Mouse (Mus musculus): Measurements from ENCODE around the gene Dnmt3c. TPM values are rescaled to one million over a fixed set of nuclear protein-coding genes. Genes with fewer than 3 reads are reported as not detected.
"Not testable (repeated sequence)": the region's sequence is repeated elsewhere in the genome, so short reads cannot be mapped to it uniquely, and the experiment has no call there.

Gene Dnmt3c
- polyA plus RNA-seq (2015; fragmentation: Nextera tagmentation; extraction: Ambion mirVana), result 0.09 TPM in 1 of 2 replicates, not detected in the other

DNA sequence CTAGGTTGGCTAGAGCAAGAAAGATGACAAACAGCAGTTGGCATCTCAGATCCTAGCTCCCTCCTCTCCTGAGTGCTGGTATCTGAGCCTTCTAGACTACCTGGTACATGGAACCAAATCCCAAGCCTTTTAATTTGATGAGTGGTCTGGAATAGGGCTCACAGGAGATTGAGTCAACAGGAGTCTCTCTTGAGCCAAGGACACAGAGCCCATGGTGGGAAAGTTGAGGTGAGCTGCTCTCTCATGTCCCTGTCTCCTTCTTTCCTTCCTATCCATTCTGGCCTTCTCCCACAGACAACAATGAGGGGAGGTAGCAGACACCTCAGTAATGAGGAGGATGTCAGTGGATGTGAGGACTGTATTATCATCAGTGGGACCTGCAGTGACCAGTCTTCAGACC is at the start of gene Dnmt3c:
Gene Dnmt3c (plus strand): TSS at position 301 of the 400 bp plus-strand sequence.
- H3K27me3 ChIP-seq (replicated peaks), result no peaks in the 10 kb centered on the region
- no peak within 1 kb of the TSS for H3K4me2 ChIP-seq (replicated peaks)
- no peak within 1 kb of the TSS for H3K27ac ChIP-seq
- H3K4me1 ChIP-seq (replicated peaks), result no peaks in the 10 kb centered on the region
- no peak for ATAC-seq
- H3K36me3 ChIP-seq, result no peaks in the 10 kb centered on the region
- no peak within 1 kb of the TSS for H3K4me3 ChIP-seq (replicated peaks)
- no peak within 1 kb of the TSS for H3K9ac ChIP-seq
- H3K9me3 ChIP-seq, result no peaks in the 10 kb centered on the region

DNA sequence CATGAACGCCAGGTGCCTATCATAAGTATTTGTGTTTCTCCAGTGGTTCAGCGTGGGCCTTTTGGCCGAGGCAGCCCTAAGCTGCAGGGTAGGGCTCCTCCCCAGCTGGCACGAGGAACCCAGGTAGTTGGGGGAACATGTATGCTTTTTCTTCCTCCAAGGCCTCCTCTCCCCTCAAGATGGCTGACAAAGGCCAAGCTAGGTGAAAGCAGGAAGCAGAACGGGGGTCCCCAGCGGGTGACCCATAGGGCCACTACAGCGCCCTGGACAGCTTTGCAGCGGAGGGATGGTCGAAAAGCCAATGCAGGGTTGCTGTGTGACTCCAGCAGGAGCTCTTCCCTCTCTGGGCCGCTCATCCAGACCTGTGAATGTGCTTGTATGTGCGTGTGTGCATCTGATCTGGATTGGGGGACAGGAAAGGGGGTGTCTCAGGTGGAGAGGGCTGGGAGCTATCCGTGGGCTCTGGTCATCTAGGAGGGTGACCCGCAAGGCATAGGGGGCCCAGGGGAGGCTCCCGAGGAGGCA is 47.6 kb upstream of the Dnmt3c start:
- H3K36me3 ChIP-seq, result no peaks in the 10 kb centered on the region
- H3K4me3 ChIP-seq (replicated peaks), result peak overlapping the region; percentile 81
- WGBS, result 22% methylated on average over 14 of the region's 14 CpGs
- peaks cover 10% of the 10 kb centered on the region; the same call in 1 of the 2 replicates for H3K4me1 ChIP-seq (replicated peaks)
- H3K4me2 ChIP-seq (replicated peaks), result peak overlapping the region; percentile 89
- H3K27me3 ChIP-seq (replicated peaks), result no peaks in the 10 kb centered on the region
- H3K9me3 ChIP-seq, result no peaks in the 10 kb centered on the region
- no peak; the same call in 1 of the 2 replicates for ATAC-seq
- peak overlapping the region; percentile 58; the same call in 1 of the 2 replicates for H3K27ac ChIP-seq
- peak overlapping the region; percentile 82 for H3K9ac ChIP-seq

DNA sequence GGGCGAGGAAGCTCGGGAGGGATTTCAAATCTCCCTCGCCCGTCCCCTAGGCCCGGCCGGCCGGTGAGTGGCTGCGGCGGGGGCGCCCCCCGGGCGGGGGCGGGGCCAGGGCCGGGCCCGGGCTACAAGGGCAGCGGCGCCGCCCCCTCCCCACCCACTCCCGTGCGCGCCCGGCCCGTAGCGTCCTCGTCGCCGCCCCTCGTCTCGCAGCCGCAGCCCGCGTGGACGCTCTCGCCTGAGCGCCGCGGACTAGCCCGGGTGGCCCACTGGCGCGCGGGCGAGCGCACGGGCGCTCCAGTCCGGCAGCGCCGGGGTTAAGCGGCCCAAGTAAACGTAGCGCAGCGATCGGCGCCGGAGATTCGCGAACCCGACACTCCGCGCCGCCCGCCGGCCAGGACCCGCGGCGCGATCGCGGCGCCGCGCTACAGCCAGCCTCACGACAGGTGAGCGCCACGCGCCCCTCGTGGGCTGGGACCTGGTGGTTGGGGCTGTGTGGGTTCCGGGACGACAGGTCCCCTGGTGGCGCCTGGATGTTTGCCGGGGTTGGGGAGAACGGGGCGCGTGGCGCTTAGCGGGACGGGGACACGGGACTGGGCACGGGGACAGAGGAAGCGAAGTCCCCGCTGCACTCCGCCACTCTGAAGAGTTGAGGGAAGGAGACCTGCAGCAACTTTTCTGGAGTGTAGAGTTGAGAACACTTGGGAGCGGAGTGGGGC is 47.0 kb upstream of the Dnmt3c start, which contains the start of gene Dnmt3b:
Gene Dnmt3b (plus strand): TSS at position 153 of the 716 bp plus-strand sequence.
- H3K27me3 ChIP-seq (replicated peaks), result no peaks in the 10 kb centered on the region
- ATAC-seq, result peak; percentile 92
- H3K36me3 ChIP-seq, result no peaks in the 10 kb centered on the region
- peak within 1 kb of the TSS; percentile 89 for H3K4me2 ChIP-seq (replicated peaks)
- peak within 1 kb of the TSS; percentile 81 for H3K4me3 ChIP-seq (replicated peaks)
- H3K9ac ChIP-seq, result peak within 1 kb of the TSS; percentile 82
- peaks cover 10% of the 10 kb centered on the region; the same call in 1 of the 2 replicates for H3K4me1 ChIP-seq (replicated peaks)
- under 1% methylated on average over 86 of the region's 93 CpGs for WGBS
- peak within 1 kb of the TSS; percentile 58; the same call in 1 of the 2 replicates for H3K27ac ChIP-seq
- H3K9me3 ChIP-seq, result no peaks in the 10 kb centered on the region

DNA sequence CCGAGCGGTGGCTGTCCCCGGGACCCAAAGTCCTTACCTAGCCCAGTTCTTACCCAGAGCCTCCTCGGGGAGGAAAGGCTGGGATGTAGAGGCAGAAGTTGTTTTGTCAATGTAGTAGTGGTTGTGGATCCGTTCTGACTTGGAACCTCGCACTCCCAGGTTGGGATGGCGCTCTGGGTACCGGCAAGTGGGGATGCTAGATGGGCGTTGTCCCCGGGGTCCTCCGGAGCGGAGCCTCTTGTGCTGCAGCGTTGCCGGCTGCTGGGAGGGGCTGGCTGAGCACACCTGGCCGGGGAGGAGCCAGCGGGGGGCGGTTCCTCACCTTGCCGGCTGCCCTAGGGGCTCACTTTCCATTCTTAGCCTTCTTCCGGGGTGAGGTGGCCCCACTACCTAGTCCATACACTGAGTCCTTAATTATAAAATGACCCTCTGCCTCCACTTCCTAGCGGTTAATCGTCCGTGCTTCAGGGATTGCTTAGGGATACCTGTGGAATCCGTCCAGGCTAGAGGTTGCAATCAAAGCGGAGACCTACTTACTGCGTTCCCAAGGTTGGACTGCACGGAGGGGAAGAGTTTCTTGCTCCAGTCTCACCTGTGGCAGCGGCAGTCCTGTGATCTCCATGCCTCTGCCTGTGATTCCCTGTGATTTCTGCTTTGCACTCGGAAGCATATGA is 46.3 kb upstream of the Dnmt3c start:
- H3K27me3 ChIP-seq (replicated peaks), result no peaks in the 10 kb centered on the region
- peak; percentile 82 for ATAC-seq
- peaks cover 10% of the 10 kb centered on the region; the same call in 1 of the 2 replicates for H3K4me1 ChIP-seq (replicated peaks)
- peak overlapping the region; percentile 82 for H3K9ac ChIP-seq
- peak overlapping the region; percentile 81 for H3K4me3 ChIP-seq (replicated peaks)
- no peaks in the 10 kb centered on the region for H3K9me3 ChIP-seq
- 2% methylated on average over 28 of the region's 28 CpGs for WGBS
- no peaks in the 10 kb centered on the region for H3K36me3 ChIP-seq
- no peak overlapping the region for H3K27ac ChIP-seq
- H3K4me2 ChIP-seq (replicated peaks), result peak overlapping the region; percentile 89

DNA sequence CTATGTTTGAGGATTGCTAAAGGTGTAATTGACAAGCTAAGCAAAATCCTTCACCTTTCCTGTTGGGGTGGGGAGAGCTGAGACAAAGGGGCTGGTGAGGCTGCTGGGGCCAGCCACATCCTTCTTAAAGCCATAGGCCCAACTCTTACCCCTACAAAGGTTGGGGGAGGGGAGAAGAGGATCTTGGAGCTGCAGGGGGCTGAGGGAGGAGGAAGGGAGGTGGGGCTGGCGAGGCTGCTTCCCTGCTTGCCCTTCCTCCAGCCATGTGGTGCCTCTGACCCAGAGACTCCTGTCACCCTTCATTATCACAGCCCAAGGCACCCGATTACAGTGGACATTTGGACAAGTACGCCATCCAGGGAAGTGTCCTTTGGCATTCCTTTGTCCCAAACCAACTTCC is 44.8 kb upstream of the Dnmt3c start:
- Histone ChIP-seq H3K27ac (no peak overlapping the region), H3K4me3 (replicated peaks) (no peak overlapping the region), H3K9me3 (no peaks in the 10 kb centered on the region), H3K36me3 (no peaks in the 10 kb centered on the region), H3K4me2 (replicated peaks) (no peak overlapping the region), H3K9ac (no peak overlapping the region), H3K4me1 (replicated peaks) (peaks cover 10% of the 10 kb centered on the region; the same call in 1 of the 2 replicates), H3K27me3 (replicated peaks) (no peaks in the 10 kb centered on the region)
- 58% methylated on average over 3 of the region's 3 CpGs for WGBS
- no peak for ATAC-seq

DNA sequence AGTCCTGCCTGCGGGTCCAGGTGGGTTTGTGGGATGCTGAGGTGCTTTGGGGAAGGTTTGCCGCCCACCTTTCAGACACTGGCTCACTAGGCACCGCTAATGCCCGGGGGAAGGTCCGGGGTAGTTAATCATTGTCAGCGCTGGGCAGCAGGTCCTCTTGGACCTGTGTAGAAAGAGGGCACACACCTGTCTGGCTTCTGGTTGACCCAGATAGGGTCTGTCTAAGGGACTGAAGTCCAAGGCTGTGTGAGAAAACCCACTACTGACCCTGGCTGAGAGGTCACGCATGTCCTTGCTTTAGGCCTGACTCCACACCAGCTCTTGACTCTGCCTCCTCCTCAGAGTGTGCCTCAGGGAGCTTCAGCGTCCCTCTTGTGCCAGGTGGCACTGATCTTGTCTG is 38.8 kb upstream of the Dnmt3c start:
- not testable (repeated sequence) for H3K4me2 ChIP-seq (replicated peaks); H3K27ac ChIP-seq; H3K9ac ChIP-seq; H3K27me3 ChIP-seq (replicated peaks); H3K4me3 ChIP-seq (replicated peaks); H3K4me1 ChIP-seq (replicated peaks); H3K9me3 ChIP-seq; H3K36me3 ChIP-seq
- peak; percentile 12; the same call in 1 of the 2 replicates for ATAC-seq
- 73% methylated on average over 8 of the region's 8 CpGs for WGBS

DNA sequence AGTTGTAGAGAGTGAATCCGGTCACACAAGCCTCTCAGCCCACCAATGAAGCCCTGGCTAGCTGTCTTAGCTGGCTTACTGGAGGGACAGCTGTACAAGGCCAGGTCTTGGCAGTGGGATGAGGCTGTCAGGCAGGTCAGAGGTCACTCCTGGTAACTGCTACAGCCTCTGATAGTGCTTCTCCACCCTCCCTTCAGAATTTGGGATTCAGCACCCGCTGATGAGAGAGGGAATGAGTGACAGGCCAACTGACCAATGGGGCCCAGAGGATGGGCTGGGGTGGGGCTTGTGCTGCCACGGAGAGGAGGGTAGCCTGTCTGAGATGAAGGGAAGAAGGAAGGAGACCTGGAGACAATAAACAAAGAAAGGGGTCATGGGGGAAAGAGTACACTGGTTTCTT is 35.8 kb upstream of the Dnmt3c start:
- Histone ChIP-seq H3K9me3 (no peaks in the 10 kb centered on the region), H3K4me3 (replicated peaks) (no peak overlapping the region), H3K36me3 (peaks cover 13% of the 10 kb centered on the region; the same call in 1 of the 2 replicates), H3K9ac (no peak overlapping the region), H3K27me3 (replicated peaks) (no peaks in the 10 kb centered on the region), H3K4me1 (replicated peaks) (no peaks in the 10 kb centered on the region), H3K4me2 (replicated peaks) (no peak overlapping the region), H3K27ac (no peak overlapping the region)
- WGBS, result 41% methylated on average over 3 of the region's 3 CpGs
- no peak for ATAC-seq

DNA sequence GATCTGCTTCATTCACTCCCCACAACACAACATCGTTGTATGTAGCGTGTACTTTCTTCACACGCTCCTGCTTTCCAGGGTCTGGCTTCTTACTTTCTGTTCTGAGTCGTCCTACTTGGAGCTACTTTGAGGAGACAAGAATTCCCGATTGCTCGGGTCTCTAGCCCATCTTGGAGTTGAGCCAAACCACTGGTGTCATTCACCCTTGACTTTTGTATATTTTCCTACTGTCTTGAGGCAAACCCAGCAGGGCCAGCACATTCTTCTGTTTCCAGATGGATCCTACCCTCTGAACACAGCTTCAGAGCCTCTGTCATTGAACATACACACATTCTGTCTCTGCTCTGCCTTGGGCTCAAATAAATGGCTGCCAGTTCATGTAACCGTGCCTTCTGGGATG is 31.1 kb upstream of the Dnmt3c start:
- no peaks in the 10 kb centered on the region for H3K4me1 ChIP-seq (replicated peaks)
- no peak for ATAC-seq
- H3K4me2 ChIP-seq (replicated peaks), result no peak overlapping the region
- no peaks in the 10 kb centered on the region for H3K9me3 ChIP-seq
- H3K36me3 ChIP-seq, result peaks cover 13% of the 10 kb centered on the region; the same call in 1 of the 2 replicates
- H3K4me3 ChIP-seq (replicated peaks), result no peak overlapping the region
- no peak overlapping the region for H3K9ac ChIP-seq
- no peak overlapping the region for H3K27ac ChIP-seq
- WGBS, result 82% methylated on average over 7 of the region's 7 CpGs
- no peaks in the 10 kb centered on the region for H3K27me3 ChIP-seq (replicated peaks)

DNA sequence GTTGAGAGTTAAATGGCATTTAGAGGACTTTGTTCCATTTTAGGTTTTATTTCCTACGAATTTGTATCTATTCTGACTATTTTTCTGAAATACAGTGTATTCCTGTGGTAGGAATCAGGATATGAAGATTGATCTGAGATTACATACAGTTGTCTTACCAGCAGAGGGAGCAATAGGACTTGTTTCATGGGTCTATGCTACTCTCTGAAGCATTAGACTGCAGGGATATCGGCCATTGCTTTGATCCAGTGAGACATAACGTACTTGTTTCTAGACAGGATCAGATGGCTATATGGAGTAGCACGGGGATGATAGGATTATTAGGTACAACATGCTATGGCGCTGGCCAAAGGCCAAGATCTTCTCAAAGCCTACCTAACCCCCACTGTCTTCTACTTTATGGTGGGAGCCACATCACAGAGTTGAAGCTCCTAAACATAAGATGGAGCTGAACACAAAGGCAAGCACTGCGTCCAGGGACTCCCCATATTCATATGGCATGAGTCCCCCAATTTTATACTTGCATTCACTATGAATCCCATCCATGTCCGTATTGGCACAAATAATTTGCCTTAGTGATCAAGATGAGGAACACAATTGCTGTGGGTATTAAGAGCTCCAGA is 27.6 kb upstream of the Dnmt3c start:
- Histone ChIP-seq H3K27me3 (replicated peaks) (no peaks in the 10 kb centered on the region), H3K4me3 (replicated peaks) (no peak overlapping the region), H3K4me2 (replicated peaks) (no peak overlapping the region), H3K4me1 (replicated peaks) (no peaks in the 10 kb centered on the region), H3K9ac (no peak overlapping the region), H3K36me3 (no peaks in the 10 kb centered on the region), H3K9me3 (no peaks in the 10 kb centered on the region), H3K27ac (no peak overlapping the region)
- WGBS, result 71% methylated on average over 7 of the region's 7 CpGs
- ATAC-seq, result 0 out of 2 replicates have a peak, but pooled peaks have one; percentile 59

DNA sequence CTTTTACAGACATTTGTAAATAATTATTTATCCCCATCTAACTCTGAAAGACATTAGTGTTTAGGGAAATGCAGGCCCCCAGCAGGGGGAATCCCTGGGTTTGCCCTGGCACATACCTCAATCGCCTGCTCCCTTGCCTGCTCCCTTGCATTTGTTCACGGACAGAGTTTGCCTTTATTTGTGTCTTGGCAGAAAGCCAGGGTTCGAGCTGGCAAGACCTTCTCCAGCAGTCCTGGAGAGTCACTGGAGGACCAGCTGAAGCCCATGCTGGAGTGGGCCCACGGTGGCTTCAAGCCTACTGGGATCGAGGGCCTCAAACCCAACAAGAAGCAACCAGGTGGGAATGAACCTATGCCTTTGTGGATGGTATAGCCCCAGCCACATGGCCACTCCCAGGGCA is 26.3 kb upstream of the Dnmt3c start:
- no peak overlapping the region for H3K4me3 ChIP-seq (replicated peaks)
- no peak overlapping the region for H3K4me2 ChIP-seq (replicated peaks)
- H3K27ac ChIP-seq, result no peak overlapping the region
- H3K4me1 ChIP-seq (replicated peaks), result no peaks in the 10 kb centered on the region
- 63% methylated on average over 5 of the region's 5 CpGs for WGBS
- no peaks in the 10 kb centered on the region for H3K9me3 ChIP-seq
- ATAC-seq, result no peak
- no peak overlapping the region for H3K9ac ChIP-seq
- H3K27me3 ChIP-seq (replicated peaks), result no peaks in the 10 kb centered on the region
- H3K36me3 ChIP-seq, result no peaks in the 10 kb centered on the region

DNA sequence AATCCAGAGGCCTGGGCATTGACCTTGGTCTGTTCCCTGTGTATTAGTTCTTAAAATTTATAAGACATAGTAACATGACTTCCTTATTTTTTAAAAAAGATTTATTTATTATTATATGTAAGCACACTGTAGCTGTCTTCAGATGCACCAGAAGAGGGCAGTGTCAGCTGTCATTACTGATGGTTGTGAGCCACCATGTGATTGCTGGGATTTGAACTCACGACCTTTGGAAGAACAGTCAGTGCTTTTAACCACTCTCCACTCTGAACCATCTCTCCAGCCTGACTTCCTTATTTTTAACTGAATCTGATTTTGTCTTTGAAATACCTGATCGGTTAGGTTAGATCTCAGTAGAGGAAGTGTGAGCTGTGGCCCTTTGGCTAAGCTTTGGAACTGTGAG is 23.8 kb upstream of the Dnmt3c start:
- no peaks in the 10 kb centered on the region for H3K4me1 ChIP-seq (replicated peaks)
- H3K27me3 ChIP-seq (replicated peaks), result no peaks in the 10 kb centered on the region
- H3K27ac ChIP-seq, result no peak overlapping the region
- no peak for ATAC-seq
- no peak overlapping the region for H3K4me3 ChIP-seq (replicated peaks)
- no peaks in the 10 kb centered on the region for H3K36me3 ChIP-seq
- H3K9ac ChIP-seq, result no peak overlapping the region
- no peak overlapping the region for H3K4me2 ChIP-seq (replicated peaks)
- no peaks in the 10 kb centered on the region for H3K9me3 ChIP-seq
- WGBS, result 81% methylated on average over 2 of the region's 2 CpGs

DNA sequence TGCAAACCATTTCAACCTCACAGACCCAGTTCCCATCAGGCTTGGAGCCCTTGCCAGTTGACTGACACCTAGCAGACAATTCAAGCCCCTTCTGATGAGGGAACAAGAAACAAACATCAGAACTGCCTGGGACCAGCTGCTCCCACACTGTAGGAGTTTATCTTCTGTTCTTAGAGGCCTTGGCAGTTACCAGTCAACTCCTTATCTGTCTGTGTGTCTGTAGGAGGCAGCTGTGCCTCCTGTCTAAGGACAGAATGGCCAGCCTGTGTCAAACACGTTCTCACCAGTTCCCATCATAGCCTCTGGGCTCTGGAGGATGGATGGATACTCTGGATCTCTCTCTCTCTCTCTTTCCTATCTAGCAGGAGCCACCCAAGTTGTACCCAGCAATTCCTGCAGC is 21.1 kb upstream of the Dnmt3c start:
- ATAC-seq; H3K4me2 ChIP-seq (replicated peaks); H3K4me3 ChIP-seq (replicated peaks); H3K27ac ChIP-seq; H3K9ac ChIP-seq; H3K27me3 ChIP-seq (replicated peaks); H3K9me3 ChIP-seq; H3K4me1 ChIP-seq (replicated peaks); H3K36me3 ChIP-seq: not testable (repeated sequence)
- 68% methylated on average over 1 of the region's 1 CpGs for WGBS

All from intestine, embryonic 15.5 days (tissue).